Mouse (Mus musculus) mouse trophoblast stem cell (cell line): Measurements from ENCODE around the gene Dnajc3.

Experiments
- in situ Hi-C, 2 experiments: fragments of 300-500 bp; cut with MseI, MboI; formaldehyde crosslinking; loops; 2 replicates in 1 of 2; 3 replicates in 1 of 2; pipeline ENCODE4 v1.15.1; 2025

The Dnajc3 gene

GRCm38 (mm10) chr14:118937533-118938492 is at the start of gene Dnajc3:
TSS of gene Dnajc3 (plus strand) at chr14:118937976.
- in situ Hi-C loops, result no loop called here

GRCm38 (mm10) chr14:118890101-118890500 is 47.7 kb upstream of the Dnajc3 start:
- in situ Hi-C loops, result no loop called here

- in situ Hi-C loops, result no loop called here
Observed at GRCm38 (mm10) chr14:118895228-118895627, 42.5 kb upstream of the Dnajc3 start.

- in situ Hi-C loops, result no loop called here
Observed at GRCm38 (mm10) chr14:118895655-118896054, 42.1 kb upstream of the Dnajc3 start.

GRCm38 (mm10) chr14:118899940-118900339 is 37.8 kb upstream of the Dnajc3 start:
- in situ Hi-C loops, result no loop called here

- in situ Hi-C loops, result no loop called here
Observed at GRCm38 (mm10) chr14:118900911-118901310, 36.9 kb upstream of the Dnajc3 start.

- in situ Hi-C loops, result no loop called here
Observed at GRCm38 (mm10) chr14:118903397-118903796, 34.4 kb upstream of the Dnajc3 start.

GRCm38 (mm10) chr14:118903867-118904562 is 33.8 kb upstream of the Dnajc3 start:
- in situ Hi-C loops, result no loop called here

GRCm38 (mm10) chr14:118907592-118907991 is 30.2 kb upstream of the Dnajc3 start:
- in situ Hi-C loops, result no loop called here

GRCm38 (mm10) chr14:118909872-118910271 is 27.9 kb upstream of the Dnajc3 start:
- in situ Hi-C loops, result no loop called here

- in situ Hi-C loops, result no loop called here
Observed at GRCm38 (mm10) chr14:118910332-118911222, 27.2 kb upstream of the Dnajc3 start.

- in situ Hi-C loops, result no loop called here
Observed at GRCm38 (mm10) chr14:118911521-118911920, 26.3 kb upstream of the Dnajc3 start.

GRCm38 (mm10) chr14:118913651-118914050 is 24.1 kb upstream of the Dnajc3 start:
- in situ Hi-C loops, result no loop called here

GRCm38 (mm10) chr14:118919025-118919424 is 18.8 kb upstream of the Dnajc3 start:
- in situ Hi-C loops, result no loop called here

- in situ Hi-C loops, result no loop called here
Observed at GRCm38 (mm10) chr14:118920654-118921053, 17.1 kb upstream of the Dnajc3 start.

- in situ Hi-C loops, result no loop called here
Observed at GRCm38 (mm10) chr14:118922251-118922650, 15.5 kb upstream of the Dnajc3 start.

- in situ Hi-C loops, result no loop called here
Observed at GRCm38 (mm10) chr14:118922667-118923184, 15.1 kb upstream of the Dnajc3 start.

- in situ Hi-C loops, result no loop called here
Observed at GRCm38 (mm10) chr14:118924673-118925615, 12.8 kb upstream of the Dnajc3 start, which contains the start of gene Dzip1. TSS of gene Dzip1 (minus strand) at chr14:118925460.

GRCm38 (mm10) chr14:118928565-118928964 is 9.2 kb upstream of the Dnajc3 start:
- in situ Hi-C loops, result no loop called here

GRCm38 (mm10) chr14:118929779-118930178 is 8.0 kb upstream of the Dnajc3 start:
- in situ Hi-C loops, result no loop called here
